Mouse (Mus musculus) liver, embryonic 14.5 days (tissue): Measurements from ENCODE around the gene Crtc2. TPM values are rescaled to one million over a fixed set of nuclear protein-coding genes. Genes with fewer than 3 reads are reported as not detected.
"Not testable (repeated sequence)": the region's sequence is repeated elsewhere in the genome, so short reads cannot be mapped to it uniquely, and the experiment has no call there.

Experiments
- ATAC-seq: fragments of 200-750 bp; cut with Nextera tagmentation; 2 replicates; pipeline ENCODE4 v1.8.0; 2017; ENCODE audit warnings: moderate number of reproducible peaks, mild to moderate bottlenecking, moderate library complexity; ENCODE audit not compliant: insufficient read depth
- DNase-seq, 3 experiments: peaks; one replicate each; pipeline ENCODE4 v3.0.0-alpha.2; 2012 to 2013; ENCODE audit warnings: low read depth in 3 of 3, low spot score in 3 of 3
- H3K27ac ChIP-seq: fragments of 300-500 bp; sonication (generic); 2 replicates; pipeline ENCODE4 v1.5.1; 2014; ENCODE audit warnings: moderate library complexity, mild to moderate bottlenecking, control low read depth, inconsistent platforms
- H3K27me3 ChIP-seq: fragments of 300-500 bp; sonication (generic); 2 replicates; pipeline ENCODE4 v1.6.1; 2014; ENCODE audit warnings: mild to moderate bottlenecking, low read length, moderate library complexity; ENCODE audit not compliant: control insufficient read depth, insufficient read depth
- H3K36me3 ChIP-seq: fragments of 300-500 bp; sonication (generic); replicated peaks from 2 replicates; pipeline ENCODE4 v1.6.1; 2014; ENCODE audit warnings: low read depth; ENCODE audit not compliant: control insufficient read depth, insufficient read depth
- H3K4me1 ChIP-seq, 2 experiments: fragments of 200-500 bp in 1 of 2; fragments of 300-500 bp in 1 of 2; sonication (generic) in 1 of 2; replicated peaks; 2 replicates each; pipeline ENCODE4 v1.6.1; 2012 to 2014; ENCODE audit warnings: antibody characterized with exemption in 1 of 2, inconsistent platforms in 1 of 2, low read length in 1 of 2; ENCODE audit not compliant: control insufficient read depth in 2 of 2, insufficient read depth in 2 of 2
- H3K4me2 ChIP-seq: fragments of 300-500 bp; sonication (generic); 2 replicates; pipeline ENCODE4 v1.6.1; 2014; ENCODE audit warnings: low read depth, mild to moderate bottlenecking, control low read depth, moderate library complexity
- H3K4me3 ChIP-seq, 2 experiments: fragments of 200-500 bp in 1 of 2; fragments of 300-500 bp in 1 of 2; sonication (generic) in 1 of 2; 2 replicates each; pipeline ENCODE4 v1.5.1; 2012 to 2014; ENCODE audit warnings: low read depth in 2 of 2, low read length in 2 of 2, mild to moderate bottlenecking in 2 of 2, control low read depth in 1 of 2, inconsistent platforms in 1 of 2, moderate library complexity in 1 of 2; ENCODE audit not compliant: insufficient read depth in 1 of 2
- H3K9ac ChIP-seq: fragments of 300-500 bp; sonication (generic); replicated peaks from 2 replicates; pipeline ENCODE4 v1.6.1; 2014; ENCODE audit warnings: mild to moderate bottlenecking, control low read depth, moderate library complexity
- H3K9me3 ChIP-seq: fragments of 300-500 bp; sonication (generic); 2 replicates; pipeline ENCODE4 v1.6.1; 2016; ENCODE audit warnings: low read length, mixed read lengths; ENCODE audit not compliant: control insufficient read depth
- CTCF ChIP-seq: IDR thresholded peaks from 2 replicates; pipeline ENCODE4 v1.5.1; 2016; ENCODE audit warnings: antibody characterized with exemption, low read depth, control low read depth
- EP300 ChIP-seq: IDR thresholded peaks from 2 replicates; pipeline ENCODE4 v1.6.1; 2016; ENCODE audit warnings: antibody characterized with exemption, low read depth
- WGBS: fragments of 180-500 bp; shearing (Covaris S2); extraction: QIAGEN DNeasy Blood & Tissue Kit; methylation state at CpG from one replicate; pipeline ENCODE4 v1.1.7; 2014; ENCODE audit not compliant: insufficient replicate concordance; 5-methylcytosine and 5-hydroxymethylcytosine counted together
- polyA plus RNA-seq, 2 experiments: library from polyadenylated mRNA; depleted of rRNA in 1 of 2; stranded (reverse) in 1 of 2; unstranded in 1 of 2; fragments of >200 nt; fragmentation: Nextera tagmentation in 1 of 2; extraction: Ambion mirVana in 1 of 2; gene quantifications; 2 replicates each; pipeline versions ENCODE4 v1.2.1 to v1.2.3; 2012 to 2014

The Crtc2 gene
- polyA plus RNA-seq, 2 experiments = 3.2 to 7.6 TPM

GRCm38 (mm10) chr3:90278211-90278610 is 24.2 kb downstream of the Crtc2 start:
- ATAC-seq = no peak
- Histone ChIP-seq H3K36me3 (no peaks in the 10 kb centered on the region), H3K27me3 (no peaks in the 10 kb centered on the region), H3K9me3 (no peaks in the 10 kb centered on the region), H3K4me3 (no peak overlapping the region), H3K27ac (no peak overlapping the region), H3K4me2 (no peak overlapping the region), H3K9ac (no peak overlapping the region), H3K4me1 (no peaks in the 10 kb centered on the region)
- DNase-seq = no peak
- WGBS = 85% methylated on average over 10 of the region's 10 CpGs
- no peak for TF ChIP-seq EP300
- no peak for TF ChIP-seq CTCF

GRCm38 (mm10) chr3:90279216-90279615 is 25.3 kb downstream of the Crtc2 start:
- no peak overlapping the region for H3K4me2 ChIP-seq
- no peaks in the 10 kb centered on the region for H3K36me3 ChIP-seq
- no peaks in the 10 kb centered on the region for H3K4me1 ChIP-seq
- ATAC-seq = no peak
- H3K9ac ChIP-seq = no peak overlapping the region
- no peaks in the 10 kb centered on the region for H3K27me3 ChIP-seq
- no peak overlapping the region for H3K4me3 ChIP-seq
- no peak for DNase-seq
- TF ChIP-seq EP300 = no peak
- H3K27ac ChIP-seq = no peak overlapping the region
- WGBS = 81% methylated on average over 9 of the region's 9 CpGs
- H3K9me3 ChIP-seq = no peaks in the 10 kb centered on the region

DNA sequence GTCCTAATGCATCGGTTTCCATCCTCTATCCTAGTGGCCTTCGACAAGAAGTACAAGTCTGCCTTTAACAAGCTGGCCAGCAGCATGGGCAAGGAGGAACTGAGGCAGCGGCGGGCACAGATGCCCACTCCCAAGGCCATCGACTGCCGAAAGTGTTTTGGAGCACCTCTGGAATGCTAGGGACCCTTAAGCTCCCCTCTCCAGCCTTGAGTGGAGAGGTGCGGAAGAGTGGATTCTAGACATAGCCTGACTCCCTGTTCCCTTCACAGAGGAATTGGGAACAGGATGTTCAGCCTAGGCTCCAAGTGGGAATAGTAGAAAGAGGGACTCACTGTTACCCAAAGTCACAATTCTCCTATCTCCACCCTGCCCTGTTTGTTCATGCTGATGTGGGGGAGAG is 25.8 kb downstream of the Crtc2 start:
- TF ChIP-seq EP300 (no peak), CTCF (no peak)
- ATAC-seq = no peak
- no peaks in the 10 kb centered on the region for H3K9me3 ChIP-seq
- no peak overlapping the region for H3K4me3 ChIP-seq
- H3K4me2 ChIP-seq = no peak overlapping the region
- no peaks in the 10 kb centered on the region for H3K4me1 ChIP-seq
- no peaks in the 10 kb centered on the region for H3K27me3 ChIP-seq
- no peak overlapping the region for H3K9ac ChIP-seq
- H3K36me3 ChIP-seq = no peaks in the 10 kb centered on the region
- WGBS = 87% methylated on average over 7 of the region's 7 CpGs
- no peak overlapping the region for H3K27ac ChIP-seq
- no peak for DNase-seq

DNA sequence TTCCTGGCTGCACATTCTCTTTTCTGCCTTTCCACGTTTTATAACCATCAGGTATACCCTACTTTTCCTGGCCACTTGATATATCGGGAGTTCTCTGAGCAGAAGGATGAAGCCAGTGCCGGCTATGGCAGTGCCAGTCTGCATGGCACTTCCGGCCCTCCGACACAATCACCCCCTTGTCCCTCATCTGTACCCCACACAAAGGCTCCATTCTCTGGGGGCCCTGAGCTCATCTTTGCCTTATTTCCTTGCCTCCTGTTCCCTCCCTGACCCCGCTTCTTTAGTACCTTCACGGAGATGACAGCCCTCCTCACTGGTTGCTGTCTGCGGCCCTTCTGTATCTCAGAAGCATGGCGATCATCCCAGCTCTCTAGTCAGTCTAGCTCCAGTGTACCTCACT is 26.7 kb downstream of the Crtc2 start:
- Histone ChIP-seq H3K9me3 (no peaks in the 10 kb centered on the region), H3K4me3 (no peak overlapping the region), H3K36me3 (no peaks in the 10 kb centered on the region), H3K27me3 (no peaks in the 10 kb centered on the region), H3K4me1 (no peaks in the 10 kb centered on the region), H3K4me2 (no peak overlapping the region), H3K9ac (no peak overlapping the region), H3K27ac (no peak overlapping the region)
- ATAC-seq = no peak
- DNase-seq = no peak
- WGBS = 86% methylated on average over 9 of the region's 9 CpGs
- no peak for TF ChIP-seq EP300
- no peak for TF ChIP-seq CTCF

DNA sequence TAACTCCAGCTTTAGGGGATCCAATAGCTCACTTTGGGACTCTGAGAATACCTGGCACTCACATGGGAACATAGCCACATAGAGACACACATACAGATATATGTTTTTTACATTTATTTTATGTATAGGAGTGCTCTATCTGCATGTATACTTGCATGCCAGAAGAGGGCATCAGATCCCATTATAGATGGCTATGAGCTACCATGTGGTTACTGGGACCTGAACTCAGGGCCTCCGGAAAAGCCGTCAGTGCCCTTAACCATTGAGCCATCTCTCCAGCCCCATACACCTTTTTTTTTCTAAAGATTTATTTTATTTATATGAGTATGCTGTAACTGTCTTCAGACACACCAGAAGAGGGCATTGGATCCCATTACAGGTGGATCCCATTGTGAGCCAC is 30.2 kb downstream of the Crtc2 start:
- Histone ChIP-seq H3K36me3 (no peaks in the 10 kb centered on the region), H3K4me3 (no peak overlapping the region), H3K4me2 (no peak overlapping the region), H3K9me3 (no peaks in the 10 kb centered on the region), H3K4me1 (no peaks in the 10 kb centered on the region), H3K27me3 (no peaks in the 10 kb centered on the region), H3K27ac (no peak overlapping the region), H3K9ac (no peak overlapping the region)
- no peak for ATAC-seq
- no peak for DNase-seq
- 84% methylated on average over 2 of the region's 2 CpGs for WGBS
- TF ChIP-seq CTCF = peak; percentile 29; the same call in 1 of the 2 replicates
- no peak for TF ChIP-seq EP300

- H3K9ac ChIP-seq, H3K36me3 ChIP-seq, H3K27me3 ChIP-seq, H3K27ac ChIP-seq, H3K4me3 ChIP-seq, H3K4me2 ChIP-seq, H3K9me3 ChIP-seq, ATAC-seq, DNase-seq: not testable (repeated sequence)
- 50% methylated on average over 2 of the region's 3 CpGs for WGBS
- H3K4me1 ChIP-seq = peaks cover 9 to 11% of the 10 kb centered on the region in 2 experiments
Observed at GRCm38 (mm10) chr3:90289403-90289802, 35.4 kb downstream of the Crtc2 start.
